Mouse (Mus musculus) heart, adult 2 months (tissue): Measurements from ENCODE around the gene Runx3. TPM values are rescaled to one million over a fixed set of nuclear protein-coding genes. Genes with fewer than 3 reads are reported as not detected.

ENCODE experiments used
- DNase-seq, 2 experiments: peaks; one replicate each; pipeline ENCODE4 v3.0.0; 2021
- H3K27ac ChIP-seq: fragments of 200-600 bp; 2 replicates; pipeline ENCODE4 v1.8.1; 2022
- H3K27me3 ChIP-seq: fragments of 200-500 bp; 2 replicates; pipeline ENCODE4 v1.6.1; 2012; ENCODE audit warnings: mild to moderate bottlenecking, low read length, inconsistent platforms, mixed read lengths; ENCODE audit not compliant: control insufficient read depth, insufficient read depth
- H3K36me3 ChIP-seq: fragments of 200-500 bp; 2 replicates; pipeline ENCODE4 v1.6.1; 2012; ENCODE audit warnings: low read length, inconsistent platforms; ENCODE audit not compliant: control insufficient read depth, insufficient read depth
- H3K4me1 ChIP-seq: fragments of 200-500 bp; 2 replicates; pipeline ENCODE4 v1.6.1; 2011; ENCODE audit warnings: low read length; ENCODE audit not compliant: control insufficient read depth, insufficient read depth
- H3K4me3 ChIP-seq: fragments of 200-600 bp; 2 replicates; pipeline ENCODE4 v1.8.1; 2022
- H3K79me2 ChIP-seq: fragments of 200-500 bp; replicated peaks from 2 replicates; pipeline ENCODE4 v1.6.1; 2012; ENCODE audit warnings: mild to moderate bottlenecking, inconsistent platforms, low read length, moderate library complexity, mixed read lengths; ENCODE audit not compliant: control insufficient read depth, insufficient read depth
- H3K9ac ChIP-seq: fragments of 200-500 bp; 2 replicates; pipeline ENCODE4 v1.6.1; 2012; ENCODE audit warnings: low read depth, mild to moderate bottlenecking, control low read depth, inconsistent platforms, low read length, mixed read lengths
- CTCF ChIP-seq: fragments of 200-600 bp; IDR thresholded peaks from 2 replicates; pipeline ENCODE4 v1.8.1; 2022; ENCODE audit warnings: antibody characterized with exemption, mild to moderate bottlenecking, moderate library complexity
- EP300 ChIP-seq: fragments of 200-500 bp; IDR thresholded peaks from 2 replicates; pipeline ENCODE4 v1.6.1; 2011; ENCODE audit warnings: low read depth, low read length, control low read depth; ENCODE audit not compliant: insufficient read depth
- POLR2A ChIP-seq: fragments of 200-500 bp; IDR thresholded peaks from 2 replicates; pipeline ENCODE4 v1.6.1; 2011; ENCODE audit warnings: mild to moderate bottlenecking, low read depth, low read length, control low read depth; ENCODE audit not compliant: insufficient read depth
- WGBS: fragments of 180-500 bp; shearing (Covaris S2); methylation state at CpG from one replicate; pipeline ENCODE4 v1.1.7; 2018; 5-methylcytosine and 5-hydroxymethylcytosine counted together
- intact Hi-C: fragments of 180-260 bp; cut with DNase I; formaldehyde crosslinking; loops from one replicate; pipeline ENCODE4 v1.15.1; 2025
- polyA plus RNA-seq: library from polyadenylated mRNA; depleted of rRNA; stranded (reverse); fragments of >200 nt; gene quantifications from 2 replicates; pipeline ENCODE4 v1.2.3, GENCODE M21; 2012
- total RNA-seq, 2 experiments: library from RNA; stranded (reverse); gene quantifications; 2 replicates each; pipeline ENCODE4 v1.2.3; 2021

Gene Runx3
- total and polyA plus RNA-seq, 3 experiments: 0.39 to 1.2 (median 0.97) TPM

DNA sequence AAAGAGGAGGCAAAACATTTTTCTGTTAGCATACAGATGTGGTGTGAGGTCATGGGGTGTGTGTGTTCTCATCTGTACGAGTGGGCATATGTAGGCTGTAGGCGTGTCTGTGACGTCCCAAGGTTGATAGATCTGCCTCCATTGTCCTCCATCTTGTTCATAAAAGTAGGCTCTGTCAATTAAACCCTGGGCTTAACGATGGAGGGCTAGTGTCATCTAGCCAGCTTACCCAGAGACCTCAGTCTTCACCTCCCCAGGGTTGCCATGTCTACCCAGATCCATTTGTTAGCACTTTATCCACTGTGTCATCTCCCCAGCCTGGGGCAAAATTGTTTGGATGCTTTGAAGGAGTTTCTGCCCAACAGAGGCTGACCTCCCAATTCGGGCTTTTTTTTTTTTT, 84.2 kb downstream of the Runx3 start:
- WGBS: 75% methylated on average over 5 of the region's 5 CpGs
- TF ChIP-seq EP300 (no peak), CTCF (no peak), POLR2A (no peak)
- no peak for DNase-seq
- intact Hi-C loops: loop anchor here (2.0 to 5.0 kb wide), 3 partner anchors 46 to 312 kb away; no protein-coding TSS in a partner anchor
- Histone ChIP-seq H3K27ac (no peak overlapping the region), H3K27me3 (peaks cover 3% of the 10 kb centered on the region; the same call in 1 of the 2 replicates), H3K4me1 (peaks cover 5% of the 10 kb centered on the region; the same call in 1 of the 2 replicates), H3K4me3 (no peak overlapping the region), H3K9ac (no peak overlapping the region), H3K36me3 (no peaks in the 10 kb centered on the region), H3K79me2 (no peaks in the 10 kb centered on the region)

DNA sequence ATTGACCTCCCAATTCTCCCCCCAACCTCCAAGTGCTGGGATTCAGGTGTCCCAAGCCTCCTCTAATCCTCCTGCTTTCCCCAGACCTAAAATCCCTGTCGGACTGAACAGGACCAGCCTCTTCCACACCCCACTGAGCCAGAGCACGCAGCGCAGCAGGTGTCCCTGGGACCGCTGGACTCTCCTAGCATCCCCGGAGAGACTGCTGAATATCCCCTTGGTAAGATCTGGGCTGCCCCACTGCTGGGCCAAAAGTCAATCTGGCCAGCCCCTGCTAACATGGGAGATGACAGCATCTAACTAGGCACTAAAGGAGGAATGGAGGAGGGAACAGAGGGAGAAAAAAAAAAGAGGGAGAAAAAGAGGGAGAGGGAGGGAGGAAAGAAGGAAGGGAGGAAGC, 84.8 kb downstream of the Runx3 start:
- DNase-seq: no peak
- H3K4me3 ChIP-seq: no peak overlapping the region
- H3K9ac ChIP-seq: no peak overlapping the region
- no peak for TF ChIP-seq EP300
- no peak for TF ChIP-seq POLR2A
- TF ChIP-seq CTCF: no peak
- no peak overlapping the region for H3K27ac ChIP-seq
- intact Hi-C loops: loop anchor here (2.0 to 5.0 kb wide), 3 partner anchors 46 to 313 kb away; no protein-coding TSS in a partner anchor
- peaks cover 5% of the 10 kb centered on the region; the same call in 1 of the 2 replicates for H3K4me1 ChIP-seq
- peaks cover 3% of the 10 kb centered on the region; the same call in 1 of the 2 replicates for H3K27me3 ChIP-seq
- no peaks in the 10 kb centered on the region for H3K79me2 ChIP-seq
- no peaks in the 10 kb centered on the region for H3K36me3 ChIP-seq
- 62% methylated on average over 5 of the region's 5 CpGs for WGBS

- peak; percentile 96; the same call in 1 of the 2 replicates for TF ChIP-seq CTCF
- TF ChIP-seq POLR2A: no peak
- 0 out of 2 replicates have a peak, but pooled peaks have one; percentile 32 for TF ChIP-seq EP300
- Histone ChIP-seq H3K4me3 (peak overlapping the region; percentile 43), H3K27me3 (peaks cover 3% of the 10 kb centered on the region; the same call in 1 of the 2 replicates), H3K79me2 (no peaks in the 10 kb centered on the region), H3K27ac (no peak overlapping the region), H3K36me3 (no peaks in the 10 kb centered on the region), H3K4me1 (peaks cover 5% of the 10 kb centered on the region; the same call in 1 of the 2 replicates), H3K9ac (peak overlapping the region; percentile 51)
- 5% methylated on average over 47 of the region's 47 CpGs for WGBS
- DNase-seq: peak; percentile 88
- intact Hi-C loops: loop anchor here (1.0 to 5.0 kb wide), 5 partner anchors 47 to 314 kb away; no protein-coding TSS in a partner anchor
Measured at GRCm38 (mm10) chr4:135205711-135206600, 85.5 kb downstream of the Runx3 start.

DNA sequence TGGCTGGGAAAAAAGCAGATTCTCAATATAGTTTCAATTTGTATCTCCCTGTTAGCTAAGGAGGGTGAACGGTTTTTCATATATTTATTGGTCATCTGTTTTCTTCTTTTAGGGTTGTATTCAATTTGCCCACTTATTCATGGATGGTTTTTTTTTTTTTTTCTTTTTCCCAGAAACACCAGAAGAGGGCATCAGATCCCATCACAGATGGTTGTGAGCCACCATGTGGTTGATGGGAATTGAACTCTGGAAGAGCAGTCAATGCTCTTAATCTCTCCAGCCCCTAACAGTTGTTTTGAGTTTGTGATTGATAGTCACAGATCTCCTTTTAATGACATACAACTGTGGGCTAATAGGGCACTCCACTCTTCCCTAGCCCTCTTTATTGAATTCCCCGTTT, 89.4 kb downstream of the Runx3 start:
- TF ChIP-seq CTCF (0 out of 2 replicates have a peak, but pooled peaks have one; percentile 8), POLR2A (no peak), EP300 (no peak)
- no peak overlapping the region for H3K4me3 ChIP-seq
- DNase-seq: no peak
- peaks cover 2% of the 10 kb centered on the region; the same call in 1 of the 2 replicates for H3K4me1 ChIP-seq
- H3K27me3 ChIP-seq: peaks cover 3% of the 10 kb centered on the region; the same call in 1 of the 2 replicates
- no peaks in the 10 kb centered on the region for H3K36me3 ChIP-seq
- H3K9ac ChIP-seq: no peak overlapping the region
- H3K79me2 ChIP-seq: no peaks in the 10 kb centered on the region
- intact Hi-C loops: loop anchor here (5.0 kb wide), 1 partner anchor 318 kb away; no protein-coding TSS in a partner anchor
- H3K27ac ChIP-seq: no peak overlapping the region
- 84% methylated on average over 2 of the region's 2 CpGs for WGBS

DNA sequence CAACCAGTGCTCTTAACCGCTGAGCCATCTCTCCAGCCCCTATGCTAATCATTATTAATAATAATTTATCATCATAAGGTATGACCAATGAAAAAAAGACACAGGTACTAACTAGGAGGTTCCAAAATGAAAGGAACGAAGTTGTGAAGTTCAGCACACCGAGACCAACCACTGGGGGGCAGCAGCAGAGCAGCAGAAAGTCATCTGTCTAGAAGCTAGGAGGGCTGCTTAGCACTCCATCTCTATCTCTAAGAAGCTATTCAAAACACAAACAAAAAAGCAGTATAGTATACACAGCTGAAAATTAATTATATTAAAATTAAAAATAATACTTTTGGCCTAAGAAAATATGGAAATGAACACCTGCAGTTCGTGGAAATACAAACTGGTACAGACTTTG, 99.2 kb downstream of the Runx3 start:
- peaks cover 3% of the 10 kb centered on the region; the same call in 1 of the 2 replicates for H3K79me2 ChIP-seq
- H3K4me3 ChIP-seq: no peak overlapping the region
- H3K9ac ChIP-seq: no peak overlapping the region
- peaks cover 8% of the 10 kb centered on the region for H3K4me1 ChIP-seq
- H3K27ac ChIP-seq: no peak overlapping the region
- intact Hi-C loops: loop anchor here (1.0 to 2.0 kb wide), 2 partner anchors 51 to 99 kb away; no protein-coding TSS in a partner anchor
- DNase-seq: peak; percentile 71 to 87
- WGBS: 36% methylated on average over 4 of the region's 4 CpGs
- peaks cover 20% of the 10 kb centered on the region for H3K36me3 ChIP-seq
- H3K27me3 ChIP-seq: no peaks in the 10 kb centered on the region
- TF ChIP-seq POLR2A (no peak), EP300 (peak; percentile 93), CTCF (peak; percentile 94)
